Mouse (Mus musculus): Measurements from ENCODE around the gene Parva. TPM values are rescaled to one million over a fixed set of nuclear protein-coding genes. Genes with fewer than 3 reads are reported as not detected.
A peak's percentile ranks its signal among the peaks of the same experiment; 100 is the strongest.

The Parva gene
- polyA plus RNA-seq, 1 experiment from 2014 or later: 70.0 TPM

GRCm38 (mm10) chr7:112499453-112500133 lies 72.3 kb downstream of the Parva start:
- Histone ChIP-seq H3K4me3 (ENCODE audit: low read depth, low read length) (no peak overlapping the region), H3K9me3 (ENCODE audit: low read length) (no peaks in the 10 kb centered on the region), H3K9ac (replicated peaks; ENCODE audit: low read depth) (no peak overlapping the region), H3K27me3 (replicated peaks; ENCODE audit: insufficient read depth, low read length) (no peaks in the 10 kb centered on the region), H3K36me3 (ENCODE audit: insufficient read depth, low read length) (no peaks in the 10 kb centered on the region), H3K27ac (ENCODE audit: low read length) (no peak overlapping the region), H3K4me2 (replicated peaks; ENCODE audit: low read depth, low read length) (no peak overlapping the region), H3K4me1 (ENCODE audit: insufficient read depth, low read depth, low read length) (peaks cover 16% of the 10 kb centered on the region; the same call in 1 of the 2 replicates)
- 27% methylated on average over 10 of the region's 10 CpGs for WGBS
- no peak for TF ChIP-seq CTCF (IDR thresholded peaks at IDR 0.05)
- no peak for TF ChIP-seq EP300 (IDR thresholded peaks at IDR 0.05)
- DNase-seq (ENCODE audit: low spot score) (no peak), ATAC-seq (no peak)

GRCm38 (mm10) chr7:112500134-112500490 lies 72.8 kb downstream of the Parva start:
- WGBS: 5% methylated on average over 7 of the region's 7 CpGs
- no peak overlapping the region for H3K27ac ChIP-seq (ENCODE audit: low read length)
- H3K9ac ChIP-seq (replicated peaks; ENCODE audit: low read depth): no peak overlapping the region
- H3K4me2 ChIP-seq (replicated peaks; ENCODE audit: low read depth, low read length): no peak overlapping the region
- peak; percentile 39 for DNase-seq (ENCODE audit: low spot score)
- H3K4me1 ChIP-seq (ENCODE audit: insufficient read depth, low read depth, low read length): peaks cover 16% of the 10 kb centered on the region; the same call in 1 of the 2 replicates
- no peaks in the 10 kb centered on the region for H3K9me3 ChIP-seq (ENCODE audit: low read length)
- ATAC-seq: no peak
- no peaks in the 10 kb centered on the region for H3K27me3 ChIP-seq (replicated peaks; ENCODE audit: insufficient read depth, low read length)
- no peaks in the 10 kb centered on the region for H3K36me3 ChIP-seq (ENCODE audit: insufficient read depth, low read length)
- no peak overlapping the region for H3K4me3 ChIP-seq (ENCODE audit: low read depth, low read length)
- TF ChIP-seq EP300 (IDR thresholded peaks at IDR 0.05): peak; percentile 18; the same call in 1 of the 2 replicates
- TF ChIP-seq CTCF (IDR thresholded peaks at IDR 0.05): no peak

DNA sequence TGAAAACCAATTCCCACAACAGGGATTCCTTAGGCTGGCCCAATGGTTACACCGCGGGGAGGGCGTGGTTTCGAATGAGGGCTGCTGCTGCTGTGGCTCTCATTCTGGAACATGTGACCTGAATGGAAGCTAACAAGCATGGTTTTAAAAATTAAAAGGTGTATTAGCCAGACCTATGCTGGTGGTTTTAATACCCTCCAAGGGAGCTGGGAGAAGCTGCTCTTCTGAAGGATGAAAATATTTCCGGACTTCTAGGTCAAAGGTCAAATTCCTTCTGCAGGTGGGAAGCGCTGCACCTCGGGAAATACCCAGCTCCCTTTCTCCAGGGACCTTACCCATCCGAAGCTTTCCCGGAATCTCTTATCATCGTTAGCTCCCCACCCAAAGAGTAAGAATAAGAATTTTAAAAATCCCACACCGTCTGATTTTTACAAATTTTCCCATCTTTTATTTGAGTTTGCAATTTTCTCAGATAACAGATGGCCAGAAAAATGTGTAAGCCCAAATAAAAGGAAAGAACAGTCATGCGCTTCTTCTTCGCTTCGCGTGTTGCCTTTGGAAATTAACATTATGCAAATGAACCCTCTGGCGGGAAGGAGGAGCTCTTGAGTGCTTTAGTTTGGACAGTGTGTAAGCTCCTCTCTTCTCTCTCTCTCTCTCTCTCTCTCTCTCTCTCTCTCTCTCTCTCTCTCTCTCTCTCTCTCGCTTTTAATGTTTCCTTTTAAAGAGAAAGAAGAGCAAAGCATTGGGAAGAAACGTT lies 74.9 kb downstream of the Parva start:
- no peaks in the 10 kb centered on the region for H3K27me3 ChIP-seq (replicated peaks; ENCODE audit: insufficient read depth, low read length)
- no peak for ATAC-seq
- no peaks in the 10 kb centered on the region for H3K36me3 ChIP-seq (ENCODE audit: insufficient read depth, low read length)
- no peak for DNase-seq (ENCODE audit: low spot score)
- TF ChIP-seq EP300 (IDR thresholded peaks at IDR 0.05) (no peak), CTCF (IDR thresholded peaks at IDR 0.05) (no peak)
- no peak overlapping the region for H3K9ac ChIP-seq (replicated peaks; ENCODE audit: low read depth)
- peaks cover 12% of the 10 kb centered on the region; the same call in 1 of the 2 replicates for H3K4me1 ChIP-seq (ENCODE audit: insufficient read depth, low read depth, low read length)
- 36% methylated on average over 18 of the region's 18 CpGs for WGBS
- no peaks in the 10 kb centered on the region for H3K9me3 ChIP-seq (ENCODE audit: low read length)
- 0 out of 2 replicates have a peak overlapping the region, but pooled peaks have one; percentile 26 for H3K27ac ChIP-seq (ENCODE audit: low read length)
- H3K4me3 ChIP-seq (ENCODE audit: low read depth, low read length): no peak overlapping the region
- no peak overlapping the region for H3K4me2 ChIP-seq (replicated peaks; ENCODE audit: low read depth, low read length)

GRCm38 (mm10) chr7:112502845-112503244 lies 75.5 kb downstream of the Parva start:
- 0 out of 2 replicates have a peak overlapping the region, but pooled peaks have one; percentile 26 for H3K27ac ChIP-seq (ENCODE audit: low read length)
- ATAC-seq (no peak; the same call in 1 of the 2 replicates), DNase-seq (ENCODE audit: low spot score) (no peak)
- peaks cover 12% of the 10 kb centered on the region; the same call in 1 of the 2 replicates for H3K4me1 ChIP-seq (ENCODE audit: insufficient read depth, low read depth, low read length)
- no peaks in the 10 kb centered on the region for H3K36me3 ChIP-seq (ENCODE audit: insufficient read depth, low read length)
- H3K9me3 ChIP-seq (ENCODE audit: low read length): no peaks in the 10 kb centered on the region
- H3K9ac ChIP-seq (replicated peaks; ENCODE audit: low read depth): no peak overlapping the region
- TF ChIP-seq EP300 (IDR thresholded peaks at IDR 0.05): peak; percentile 21; the same call in 1 of the 2 replicates
- TF ChIP-seq CTCF (IDR thresholded peaks at IDR 0.05): no peak
- H3K4me2 ChIP-seq (replicated peaks; ENCODE audit: low read depth, low read length): no peak overlapping the region
- 37% methylated on average over 5 of the region's 5 CpGs for WGBS
- no peak overlapping the region for H3K4me3 ChIP-seq (ENCODE audit: low read depth, low read length)
- H3K27me3 ChIP-seq (replicated peaks; ENCODE audit: insufficient read depth, low read length): no peaks in the 10 kb centered on the region

DNA sequence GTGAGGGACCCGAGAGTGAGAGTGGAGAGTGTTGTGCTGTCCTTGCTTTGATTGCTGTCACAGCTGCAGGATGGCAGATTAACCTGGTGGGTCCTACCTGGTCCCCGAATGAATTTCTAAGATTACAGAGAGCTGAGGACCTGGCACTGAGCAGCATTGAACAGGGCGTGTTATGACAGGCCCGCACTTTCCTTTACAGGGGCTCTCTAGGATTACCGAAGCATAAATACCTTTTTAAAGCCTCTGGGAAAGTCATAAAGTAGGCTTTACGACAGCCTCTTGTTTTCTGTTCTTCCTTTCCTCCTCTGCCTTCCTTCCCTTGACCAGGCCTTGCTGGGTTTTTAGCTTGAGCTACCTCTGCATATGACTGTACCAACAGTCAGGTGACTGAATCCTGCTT lies 76.1 kb downstream of the Parva start:
- WGBS: 60% methylated on average over 6 of the region's 6 CpGs
- Histone ChIP-seq H3K4me1 (ENCODE audit: insufficient read depth, low read depth, low read length) (peaks cover 12% of the 10 kb centered on the region; the same call in 1 of the 2 replicates), H3K9ac (replicated peaks; ENCODE audit: low read depth) (no peak overlapping the region)

GRCm38 (mm10) chr7:112503917-112504316 lies 76.6 kb downstream of the Parva start:
- peaks cover 11% of the 10 kb centered on the region; the same call in 1 of the 2 replicates for H3K4me1 ChIP-seq (ENCODE audit: insufficient read depth, low read depth, low read length)
- H3K36me3 ChIP-seq (ENCODE audit: insufficient read depth, low read length): no peaks in the 10 kb centered on the region
- no peak overlapping the region for H3K4me3 ChIP-seq (ENCODE audit: low read depth, low read length)
- no peaks in the 10 kb centered on the region for H3K27me3 ChIP-seq (replicated peaks; ENCODE audit: insufficient read depth, low read length)
- no peaks in the 10 kb centered on the region for H3K9me3 ChIP-seq (ENCODE audit: low read length)
- H3K27ac ChIP-seq (ENCODE audit: low read length): no peak overlapping the region
- TF ChIP-seq EP300 (IDR thresholded peaks at IDR 0.05) (no peak), CTCF (IDR thresholded peaks at IDR 0.05) (no peak)
- no peak for DNase-seq (ENCODE audit: low spot score)
- H3K9ac ChIP-seq (replicated peaks; ENCODE audit: low read depth): no peak overlapping the region
- ATAC-seq: no peak
- no peak overlapping the region for H3K4me2 ChIP-seq (replicated peaks; ENCODE audit: low read depth, low read length)
- 44% methylated on average over 3 of the region's 3 CpGs for WGBS

More for the DNA sequence above, 76.1 kb downstream of the Parva start:
- no peak overlapping the region for H3K4me3 ChIP-seq (ENCODE audit: low read depth, low read length)
- no peaks in the 10 kb centered on the region for H3K36me3 ChIP-seq (ENCODE audit: insufficient read depth, low read length)
- ATAC-seq (no peak), DNase-seq (ENCODE audit: low spot score) (no peak)
- TF ChIP-seq CTCF (IDR thresholded peaks at IDR 0.05) (no peak), EP300 (IDR thresholded peaks at IDR 0.05) (no peak)
- H3K27ac ChIP-seq (ENCODE audit: low read length): 0 out of 2 replicates have a peak overlapping the region, but pooled peaks have one; percentile 26
- no peak overlapping the region for H3K4me2 ChIP-seq (replicated peaks; ENCODE audit: low read depth, low read length)
- H3K9me3 ChIP-seq (ENCODE audit: low read length): no peaks in the 10 kb centered on the region
- H3K27me3 ChIP-seq (replicated peaks; ENCODE audit: insufficient read depth, low read length): no peaks in the 10 kb centered on the region
